Comparison of ENCODE assay signal across 14 mouse cellular contexts in genomic region chr17:28031281-28031941, GRCm38 (mm10). TPM values are rescaled to one million over a fixed set of nuclear protein-coding genes. Genes with fewer than 3 reads are reported as not detected.
A peak's percentile ranks its signal among the peaks of the same experiment; 100 is the strongest.
DNase-seq lines count a peak whose midpoint lies in the region; ATAC-seq lines count a peak whose summit lies in the region.
"Had no signal": no experiment of that assay in that cellular context is flagged by ENCODE, and none has a peak within 500 bp of the region (broad histone marks: within the 10 kb centered on the region; RNA-seq: fewer than 3 reads in every experiment).

No protein-coding gene starts in this region.

- H3K27me3 ChIP-seq in lung, embryonic 16.5 days (ENCODE audit: control insufficient read depth, insufficient read depth, low read depth, low read length), result no peaks in the 10 kb centered on the region
- H3K27me3 ChIP-seq in liver, embryonic 13.5 days, result no peaks in the 10 kb centered on the region
- H3K27me3 ChIP-seq: lung, embryonic 15.5 days; neural tube, embryonic 12.5 days had no signal

- 0 out of 2 replicates have a peak overlapping the region, but pooled peaks have one; percentile 4 for H3K9ac ChIP-seq in lung, embryonic 16.5 days (ENCODE audit: low read length)
- no peak overlapping the region for H3K9ac ChIP-seq in liver, embryonic 13.5 days
- H3K9ac ChIP-seq: lung, embryonic 15.5 days had no signal

- intact Hi-C loops in heart, postnatal 14 days (cut with DNase I), result no loop called here

- H3K27ac ChIP-seq in lung, embryonic 16.5 days (ENCODE audit: low read length), result no peak overlapping the region
- no peak overlapping the region for H3K27ac ChIP-seq in liver, embryonic 13.5 days
- H3K27ac ChIP-seq: kidney, postnatal 0 days had no signal

- H3K36me3 ChIP-seq in lung, embryonic 16.5 days (ENCODE audit: control insufficient read depth, insufficient read depth, low read length), result 0 out of 2 replicates have a peak, but pooled peaks cover 3% of the 10 kb centered on the region
- 0 out of 2 replicates have a peak, but pooled peaks cover 6% of the 10 kb centered on the region for H3K36me3 ChIP-seq in liver, embryonic 13.5 days
- H3K36me3 ChIP-seq: lung, embryonic 15.5 days had no signal

- 48% methylated on average over 9 of the region's 9 CpGs for WGBS in lung, embryonic 16.5 days
- 28% methylated on average over 9 of the region's 9 CpGs for WGBS in liver, embryonic 13.5 days (ENCODE audit: insufficient replicate concordance)

- ATAC-seq in lung, embryonic 16.5 days (ENCODE audit: low read depth), result no peak
- ATAC-seq in common myeloid progenitor, adult 5-6 weeks (replicated peaks; ENCODE audit: low read depth, poor library complexity, severe bottlenecking), result peak; percentile 9; the same call in 1 of the 2 replicates
- ATAC-seq in liver, embryonic 13.5 days (ENCODE audit: low read depth), result peak; percentile 56; the same call in 1 of the 2 replicates
- ATAC-seq: CD4-positive, CD25-positive, alpha-beta regulatory T cell, adult 4 months had no signal

- no peaks in the 10 kb centered on the region for H3K9me3 ChIP-seq in lung, embryonic 16.5 days (ENCODE audit: control insufficient read depth, low read length)
- H3K9me3 ChIP-seq in liver, embryonic 13.5 days (replicated peaks), result no peaks in the 10 kb centered on the region
- H3K9me3 ChIP-seq: lung, embryonic 15.5 days; neural tube, embryonic 12.5 days had no signal

- peak; percentile 90 for DNase-seq in heart, adult 11 months
- DNase-seq in heart, postnatal 14 days, result no peak
- DNase-seq in lung, postnatal 4 days, result no peak
- no peak for DNase-seq in liver, embryonic 13.5 days
- no peak for DNase-seq in cerebellum, adult 8-10 months
- DNase-seq in urinary bladder, adult 18-20 months (ENCODE audit: low spot score in 2 of 2), result no peak
- DNase-seq: cerebellum, postnatal 25 days; thymus, adult 18-20 months had no signal

- no peak overlapping the region for H3K4me2 ChIP-seq in lung, embryonic 16.5 days (ENCODE audit: low read depth, low read length)
- H3K4me2 ChIP-seq in liver, embryonic 13.5 days, result no peak overlapping the region
- H3K4me2 ChIP-seq: lung, embryonic 15.5 days; neural tube, embryonic 12.5 days had no signal

- no peak overlapping the region for H3K4me3 ChIP-seq in lung, embryonic 16.5 days (ENCODE audit: low read length)
- H3K4me3 ChIP-seq in liver, embryonic 13.5 days (replicated peaks), result no peak overlapping the region
- H3K4me3 ChIP-seq: lung, embryonic 15.5 days; neural tube, embryonic 12.5 days had no signal

- peaks cover 75% of the 10 kb centered on the region for H3K4me1 ChIP-seq in lung, embryonic 16.5 days (replicated peaks; ENCODE audit: control insufficient read depth, insufficient read depth, low read length)
- H3K4me1 ChIP-seq in liver, embryonic 13.5 days (replicated peaks), result peaks cover 50% of the 10 kb centered on the region

RNA-seq across cellular contexts. Expression of gene Tcp11, which starts 49.0 kb away (rescaled TPM):
- not detected for total RNA-seq in heart, postnatal 14 days (2021)
- 5.2 and 5.5 TPM in 2 replicates for polyA plus RNA-seq in lung, embryonic 16.5 days (2015; fragmentation: Nextera tagmentation; extraction: Ambion mirVana)
- 2.2 TPM in 1 of 2 replicates, not detected in the other for total RNA-seq in common myeloid progenitor, adult 5-6 weeks (2017)
- 0.15 and 0.22 TPM in 2 replicates for polyA plus RNA-seq in liver, embryonic 13.5 days (2015; fragmentation: Nextera tagmentation; extraction: Ambion mirVana)
